Mouse (Mus musculus) thymus, adult 2 months (tissue): ENCODE data around the gene Snip1. TPM values are rescaled to one million over a fixed set of nuclear protein-coding genes. Genes with fewer than 3 reads are reported as not detected.

Experiments used
- DNase-seq: peaks from one replicate; pipeline ENCODE4 v3.0.0; 2021
- H3K27ac ChIP-seq: fragments of 200-500 bp; 2 replicates; pipeline ENCODE4 v1.5.1; 2012; ENCODE audit warnings: low read length, control low read depth; ENCODE audit not compliant: control insufficient read depth, insufficient read depth
- H3K27me3 ChIP-seq: fragments of 200-500 bp; 2 replicates; pipeline ENCODE4 v1.6.1; 2012; ENCODE audit warnings: mild to moderate bottlenecking, low read length, moderate library complexity, mixed read lengths; ENCODE audit not compliant: control insufficient read depth, insufficient read depth
- H3K36me3 ChIP-seq: fragments of 200-500 bp; 2 replicates; pipeline ENCODE4 v1.6.1; 2012; ENCODE audit warnings: mild to moderate bottlenecking, low read length, moderate library complexity; ENCODE audit not compliant: control insufficient read depth, insufficient read depth
- H3K4me1 ChIP-seq: fragments of 200-500 bp; replicated peaks from 2 replicates; pipeline ENCODE4 v1.6.1; 2012; ENCODE audit warnings: low read length; ENCODE audit not compliant: control insufficient read depth, insufficient read depth
- H3K4me3 ChIP-seq: fragments of 200-500 bp; 2 replicates; pipeline ENCODE4 v1.5.1; 2012; ENCODE audit warnings: mild to moderate bottlenecking, low read length, control low read depth, moderate library complexity; ENCODE audit not compliant: control insufficient read depth, insufficient read depth
- CTCF ChIP-seq: fragments of 200-500 bp; IDR thresholded peaks from 2 replicates; pipeline ENCODE4 v1.5.1; 2012; ENCODE audit warnings: mild to moderate bottlenecking, control low read depth, low read length, moderate library complexity, borderline replicate concordance; ENCODE audit not compliant: control insufficient read depth, poor library complexity, insufficient read depth; ENCODE audit errors: extremely low read depth
- POLR2A ChIP-seq: fragments of 200-500 bp; IDR thresholded peaks from 2 replicates; pipeline ENCODE4 v1.6.1; 2012; ENCODE audit warnings: mild to moderate bottlenecking, low read length, control low read depth, moderate library complexity; ENCODE audit not compliant: control insufficient read depth, poor library complexity, insufficient read depth; ENCODE audit errors: extremely low read depth
- WGBS: fragments of 180-500 bp; shearing (Covaris S2); methylation state at CpG from one replicate; pipeline ENCODE4 v1.1.7; 2018; 5-methylcytosine and 5-hydroxymethylcytosine counted together
- polyA plus RNA-seq: library from polyadenylated mRNA; depleted of rRNA; stranded (reverse); fragments of >200 nt; gene quantifications from 2 replicates; pipeline ENCODE4 v1.2.3, GENCODE M21; 2012

Gene Snip1
- polyA plus RNA-seq, 1 experiment: 20.5 TPM

DNA sequence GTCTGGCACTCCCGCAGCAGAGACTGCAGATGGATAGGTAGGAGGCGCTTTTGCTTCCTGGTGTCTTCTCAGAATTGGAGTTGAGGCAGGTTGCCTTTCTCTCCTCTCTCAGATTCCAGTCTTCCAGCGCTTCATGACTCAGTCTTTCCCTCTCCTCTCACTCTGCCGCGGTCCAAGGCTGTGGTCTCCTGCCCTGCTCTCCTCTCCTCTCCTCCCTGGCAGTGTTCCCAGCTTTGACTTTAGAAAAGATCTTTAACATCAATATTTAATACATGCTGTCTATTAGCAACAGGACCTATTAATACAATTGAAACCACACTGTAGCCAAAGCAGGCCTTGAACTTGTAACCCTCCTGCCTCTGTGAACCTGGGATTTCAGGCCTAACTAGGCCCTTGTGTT lies 29.6 kb downstream of the Snip1 start:
- Histone ChIP-seq H3K4me3 (no peak overlapping the region), H3K27me3 (no peaks in the 10 kb centered on the region), H3K4me1 (no peaks in the 10 kb centered on the region), H3K36me3 (peaks cover 4% of the 10 kb centered on the region; the same call in 1 of the 2 replicates), H3K27ac (no peak overlapping the region)
- DNase-seq: no peak
- 95% methylated on average over 5 of the region's 5 CpGs for WGBS
- no peak for TF ChIP-seq POLR2A
- no peak for TF ChIP-seq CTCF

DNA sequence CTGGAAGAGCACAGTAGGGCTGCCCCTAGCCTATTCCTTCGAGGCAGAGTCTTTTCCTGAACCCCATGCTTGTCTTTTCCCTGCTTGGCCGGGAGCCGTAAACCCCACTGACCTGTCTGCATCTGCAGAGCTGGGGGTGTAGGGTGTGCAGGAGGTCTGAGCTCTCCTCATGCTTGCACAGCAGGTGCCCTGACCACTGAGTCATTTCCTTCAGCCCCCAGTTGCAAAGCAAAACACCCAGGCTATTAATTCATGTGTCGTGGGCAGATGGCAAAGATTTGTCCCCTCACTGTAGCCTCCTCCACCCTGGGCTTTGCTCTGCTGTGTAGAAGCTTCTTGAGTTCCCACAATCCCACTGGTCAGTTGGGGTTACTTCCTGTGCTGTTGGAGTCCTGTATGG lies 30.9 kb downstream of the Snip1 start:
- H3K27ac ChIP-seq: no peak overlapping the region
- 81% methylated on average over 4 of the region's 4 CpGs for whole genome bisulfite sequencing
- no peak overlapping the region for H3K4me3 ChIP-seq
- TF ChIP-seq CTCF (no peak), POLR2A (no peak)
- 0 out of 2 replicates have a peak, but pooled peaks cover under 1% of the 10 kb centered on the region for H3K4me1 ChIP-seq
- DNase-seq: no peak
- H3K36me3 ChIP-seq: no peaks in the 10 kb centered on the region
- no peaks in the 10 kb centered on the region for H3K27me3 ChIP-seq

DNA sequence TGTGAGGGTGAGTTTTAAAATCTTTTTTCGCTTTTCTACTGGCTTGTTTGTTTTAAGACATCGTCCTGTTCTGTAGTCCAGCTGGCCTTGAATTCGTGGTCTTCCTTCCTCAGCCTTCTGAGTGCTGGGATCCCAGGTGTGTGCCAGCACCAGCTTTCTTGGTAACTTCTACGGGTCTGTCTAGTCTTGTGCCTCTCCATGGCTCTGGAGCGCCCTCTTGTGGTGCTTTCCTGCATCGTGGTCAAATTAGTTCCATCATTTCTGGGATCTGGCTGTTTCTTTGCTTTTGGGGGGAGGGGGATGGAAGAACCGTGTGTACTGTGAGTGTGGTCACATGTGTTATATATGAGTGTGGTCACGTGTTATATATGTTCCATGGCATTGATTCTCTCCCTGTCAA lies 33.0 kb downstream of the Snip1 start:
- Histone ChIP-seq H3K27ac (no peak overlapping the region), H3K27me3 (no peaks in the 10 kb centered on the region), H3K4me3 (no peak overlapping the region), H3K4me1 (0 out of 2 replicates have a peak, but pooled peaks cover 7% of the 10 kb centered on the region), H3K36me3 (peaks cover 5% of the 10 kb centered on the region; the same call in 1 of the 2 replicates)
- peak; percentile 85 for DNase-seq
- TF ChIP-seq POLR2A (no peak), CTCF (peak; percentile 66; the same call in 1 of the 2 replicates)
- WGBS: 12% methylated on average over 8 of the region's 8 CpGs

DNA sequence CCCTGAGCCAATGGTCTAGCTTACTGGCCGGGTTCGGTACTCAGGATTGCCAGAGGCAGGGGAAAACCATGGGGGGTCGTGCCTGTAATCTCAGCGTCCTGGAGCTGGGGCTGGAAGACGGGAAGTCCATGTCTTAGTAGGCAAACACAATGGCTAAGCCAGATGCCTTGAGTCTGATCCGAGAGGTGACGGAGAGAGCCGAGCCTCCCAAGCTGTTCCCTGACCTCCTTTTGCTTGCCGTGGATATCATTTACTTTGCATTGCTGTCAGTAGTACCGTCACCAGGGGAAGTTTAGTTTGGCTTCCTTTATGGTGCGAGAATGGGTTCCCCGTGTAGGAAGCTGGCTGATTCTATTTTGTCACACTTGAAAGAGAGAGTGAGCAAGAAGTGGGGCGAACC lies 34.9 kb downstream of the Snip1 start:
- WGBS: 93% methylated on average over 13 of the region's 13 CpGs
- peaks cover 5% of the 10 kb centered on the region; the same call in 1 of the 2 replicates for H3K36me3 ChIP-seq
- no peak for DNase-seq
- H3K4me3 ChIP-seq: no peak overlapping the region
- no peaks in the 10 kb centered on the region for H3K27me3 ChIP-seq
- no peak overlapping the region for H3K27ac ChIP-seq
- TF ChIP-seq CTCF: no peak
- no peak for TF ChIP-seq POLR2A
- 0 out of 2 replicates have a peak, but pooled peaks cover 7% of the 10 kb centered on the region for H3K4me1 ChIP-seq

DNA sequence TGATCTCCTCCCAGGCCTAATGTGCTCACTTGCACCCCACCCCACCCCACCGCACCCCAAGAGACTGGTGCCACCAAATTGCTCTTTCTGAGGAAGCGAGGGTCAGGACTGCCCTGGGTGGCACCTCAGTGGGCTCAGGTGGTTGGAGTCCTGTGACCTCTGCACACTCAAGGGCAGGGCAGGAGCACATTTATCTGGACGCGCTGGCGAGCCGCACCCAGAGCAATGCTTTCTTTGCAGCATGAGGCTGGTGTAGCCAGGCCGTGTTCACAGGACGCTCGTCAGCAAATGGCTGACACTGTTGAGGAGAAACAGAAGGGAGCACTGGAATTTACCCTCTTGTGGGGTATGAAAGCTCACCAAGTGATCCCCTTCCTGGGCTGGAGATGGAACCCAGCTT lies 38.9 kb downstream of the Snip1 start:
- 0 out of 2 replicates have a peak, but pooled peaks cover 7% of the 10 kb centered on the region for H3K4me1 ChIP-seq
- no peaks in the 10 kb centered on the region for H3K27me3 ChIP-seq
- TF ChIP-seq POLR2A (no peak), CTCF (no peak)
- DNase-seq: no peak
- no peak overlapping the region for H3K27ac ChIP-seq
- WGBS: 99% methylated on average over 9 of the region's 9 CpGs
- peaks cover 11% of the 10 kb centered on the region; the same call in 1 of the 2 replicates for H3K36me3 ChIP-seq
- no peak overlapping the region for H3K4me3 ChIP-seq

DNA sequence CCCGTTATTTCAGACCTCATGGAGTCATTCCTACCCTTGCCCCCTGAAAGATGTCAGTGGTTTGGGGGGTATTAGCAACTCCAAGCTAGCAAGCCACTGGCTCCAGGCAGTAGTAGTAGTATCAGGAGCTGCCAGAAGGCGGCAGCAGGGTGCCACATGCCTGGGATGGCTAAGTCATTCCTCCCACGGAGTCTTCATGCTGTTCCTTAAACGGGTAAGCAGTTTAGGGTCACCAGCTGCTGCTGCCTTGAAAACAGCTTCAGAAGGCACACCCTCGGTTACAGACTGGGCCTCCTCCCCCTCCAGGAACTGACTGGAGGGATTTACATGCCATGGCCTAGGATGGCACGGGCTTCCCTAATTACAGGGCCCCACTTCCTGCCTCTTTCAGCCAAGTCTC lies 48.2 kb downstream of the Snip1 start:
- WGBS: 7% methylated on average over 6 of the region's 6 CpGs
- peaks cover 17% of the 10 kb centered on the region for H3K36me3 ChIP-seq
- TF ChIP-seq CTCF: peak; percentile 79; the same call in 1 of the 2 replicates
- 0 out of 2 replicates have a peak, but pooled peaks have one; percentile 24 for TF ChIP-seq POLR2A
- H3K4me1 ChIP-seq: peaks cover 48% of the 10 kb centered on the region
- no peaks in the 10 kb centered on the region for H3K27me3 ChIP-seq
- peak overlapping the region; percentile 42; the same call in 1 of the 2 replicates for H3K27ac ChIP-seq
- DNase-seq: peak; percentile 89
- no peak overlapping the region for H3K4me3 ChIP-seq

DNA sequence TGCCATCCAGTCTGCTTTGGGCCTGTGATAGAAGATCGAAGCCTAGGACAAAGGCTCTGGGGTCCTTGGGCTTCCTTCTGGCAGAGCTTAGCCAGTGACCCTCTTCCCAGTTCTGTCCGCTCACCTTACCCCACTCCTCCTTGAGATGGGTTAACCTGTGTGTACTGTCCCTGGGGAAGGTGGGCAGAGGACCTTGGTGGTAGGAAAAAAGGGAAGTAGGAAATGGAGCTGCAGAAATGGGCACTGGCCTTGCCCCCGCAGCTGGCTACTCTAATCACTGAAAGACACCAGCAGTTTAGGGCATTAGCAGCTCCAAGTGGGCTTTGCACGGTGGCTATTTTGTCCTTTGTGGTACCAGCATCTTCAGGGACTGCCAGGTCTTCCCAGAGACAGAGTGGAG lies 48.6 kb downstream of the Snip1 start:
- TF ChIP-seq CTCF (no peak), POLR2A (no peak)
- peak overlapping the region; percentile 42; the same call in 1 of the 2 replicates for H3K27ac ChIP-seq
- no peaks in the 10 kb centered on the region for H3K27me3 ChIP-seq
- 50% methylated on average over 4 of the region's 4 CpGs for WGBS
- peaks cover 17% of the 10 kb centered on the region for H3K36me3 ChIP-seq
- DNase-seq: no peak
- peaks cover 52% of the 10 kb centered on the region for H3K4me1 ChIP-seq
- H3K4me3 ChIP-seq: no peak overlapping the region
